Mouse (Mus musculus): Measurements from ENCODE around the gene Adss.

DNA sequence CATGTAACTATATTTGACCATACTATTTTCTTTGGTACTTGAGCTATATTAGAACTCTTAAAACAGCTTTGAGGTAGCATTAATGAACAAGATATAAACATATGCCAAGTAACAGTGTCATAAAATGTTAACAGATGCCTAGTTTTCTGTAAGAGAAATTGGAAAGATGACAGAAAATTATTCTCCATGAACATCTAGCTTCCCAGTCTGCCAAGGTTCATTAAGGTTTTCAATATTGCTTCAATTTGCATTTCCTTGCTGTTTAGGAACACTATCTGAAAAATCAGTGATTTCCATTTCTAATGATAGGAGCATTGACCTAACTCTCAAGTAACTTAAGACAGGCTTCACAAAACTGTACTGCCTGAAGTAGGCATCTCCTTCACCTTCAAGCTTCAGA is 27.4 kb downstream of the Adss start:
- TF ChIP-seq POLR2A (IDR thresholded peaks at IDR 0.05; ENCODE audit: low read depth, low read length) = no peak
- TF ChIP-seq CTCF (IDR thresholded peaks at IDR 0.05; ENCODE audit: extremely low read depth, insufficient read length, insufficient replicate concordance, low read depth, low read length) = no peak
